Mouse (Mus musculus) midbrain, embryonic 11.5 days (tissue): Measurements from ENCODE around the gene Sema6d. TPM values are rescaled to one million over a fixed set of nuclear protein-coding genes. Genes with fewer than 3 reads are reported as not detected.

ENCODE experiments used
- ATAC-seq: fragments of 200-750 bp; cut with Nextera tagmentation; 2 replicates; pipeline ENCODE4 v1.8.0; 2017; ENCODE audit warnings: moderate TSS enrichment, moderate library complexity; ENCODE audit not compliant: low FRiP score
- DNase-seq: peaks from one replicate; pipeline ENCODE4 v3.0.0; 2015; ENCODE audit warnings: low spot score; ENCODE audit errors: missing footprints
- H3K27ac ChIP-seq: fragments of 300-500 bp; sonication (generic); 2 replicates; pipeline ENCODE4 v1.5.1; 2014; ENCODE audit warnings: low read depth, low read length
- H3K27me3 ChIP-seq: fragments of 300-500 bp; sonication (generic); 2 replicates; pipeline ENCODE4 v1.6.1; 2014; ENCODE audit warnings: mild to moderate bottlenecking, low read length, moderate library complexity, mixed read lengths; ENCODE audit not compliant: control insufficient read depth, insufficient read depth
- H3K36me3 ChIP-seq: fragments of 300-500 bp; sonication (generic); 2 replicates; pipeline ENCODE4 v1.6.1; 2014; ENCODE audit warnings: mild to moderate bottlenecking, low read length, moderate library complexity, mixed read lengths; ENCODE audit not compliant: control insufficient read depth, insufficient read depth
- H3K4me1 ChIP-seq: fragments of 300-500 bp; sonication (generic); 2 replicates; pipeline ENCODE4 v1.6.1; 2014; ENCODE audit warnings: low read length; ENCODE audit not compliant: control insufficient read depth, insufficient read depth
- H3K4me2 ChIP-seq: fragments of 300-500 bp; sonication (generic); 2 replicates; pipeline ENCODE4 v1.6.1; 2014; ENCODE audit warnings: mild to moderate bottlenecking, moderate library complexity
- H3K4me3 ChIP-seq: fragments of 300-500 bp; sonication (generic); 2 replicates; pipeline ENCODE4 v1.5.1; 2014; ENCODE audit warnings: low read depth, low read length
- H3K9ac ChIP-seq: fragments of 300-500 bp; sonication (generic); 2 replicates; pipeline ENCODE4 v1.6.1; 2014; ENCODE audit warnings: low read length
- H3K9me3 ChIP-seq: fragments of 300-500 bp; sonication (generic); 2 replicates; pipeline ENCODE4 v1.6.1; 2016; ENCODE audit warnings: low read length; ENCODE audit not compliant: control insufficient read depth
- WGBS: fragments of 180-500 bp; shearing (Covaris S2); extraction: QIAGEN DNeasy Blood & Tissue Kit; methylation state at CpG from one replicate; pipeline ENCODE4 v1.1.7; 2014; 5-methylcytosine and 5-hydroxymethylcytosine counted together
- polyA plus RNA-seq: library from polyadenylated mRNA; unstranded; fragments of >200 nt; fragmentation: Nextera tagmentation; extraction: Ambion mirVana; gene quantifications from 2 replicates; pipeline ENCODE4 v1.2.1, GENCODE M21; 2014

The Sema6d gene
- polyA plus RNA-seq, 1 experiment from 2014 or later: 11.1 TPM

DNA sequence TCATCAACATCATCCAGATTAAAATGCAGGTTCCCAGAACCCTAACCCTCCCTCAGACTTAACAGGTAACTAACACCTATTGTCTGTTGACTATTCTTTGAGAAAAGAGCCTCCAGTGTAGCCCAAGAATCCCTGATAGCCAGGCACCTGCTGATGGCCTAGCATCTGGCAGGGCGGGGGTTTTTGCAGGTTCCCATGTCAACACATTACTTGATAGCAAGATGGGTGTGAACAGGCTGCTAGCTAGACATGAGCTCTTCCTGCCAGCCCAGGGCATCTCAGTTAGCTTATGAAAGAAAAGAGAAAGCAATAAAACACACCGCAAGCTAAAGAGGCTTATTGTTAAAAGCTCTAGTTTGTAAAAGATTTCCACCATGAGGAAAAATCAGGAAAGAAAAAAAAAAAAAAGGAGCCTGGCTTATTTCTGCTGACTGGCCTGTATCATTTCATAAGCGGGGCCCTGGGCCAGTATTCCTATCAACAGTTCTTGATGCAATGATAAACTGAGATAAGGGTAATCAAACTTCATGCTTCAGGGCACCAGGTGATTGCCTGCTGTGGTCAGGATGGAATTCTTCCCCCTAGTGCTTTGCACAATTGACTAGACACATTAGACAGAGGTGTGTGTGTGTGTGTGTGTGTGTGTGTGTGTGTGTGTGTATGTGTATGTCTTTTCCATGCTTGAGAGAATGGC lies 528.9 kb downstream of the Sema6d start:
- no peak for ATAC-seq

DNA sequence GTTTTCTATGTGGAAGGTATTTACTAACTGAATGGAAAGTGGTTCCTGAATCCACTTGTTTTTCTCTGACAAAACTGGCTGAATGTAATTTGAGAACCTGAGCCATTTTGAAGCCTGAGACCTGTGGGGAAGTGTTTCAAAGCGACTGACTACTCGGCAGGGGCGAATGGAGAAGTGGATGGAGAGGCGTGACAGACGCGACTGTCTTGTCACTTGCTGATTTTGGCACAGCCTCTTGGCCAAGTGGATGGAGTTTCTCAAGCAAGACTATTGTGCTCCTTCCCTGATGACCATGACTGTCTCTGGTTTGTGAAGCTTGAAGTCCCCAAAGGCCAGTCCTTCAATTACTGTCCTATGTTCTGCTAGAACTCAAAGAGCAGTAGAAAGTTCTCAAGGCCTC lies 530.7 kb downstream of the Sema6d start:
- DNase-seq (no peak), ATAC-seq (no peak)
- H3K9ac ChIP-seq: no peak overlapping the region
- H3K36me3 ChIP-seq: no peaks in the 10 kb centered on the region
- H3K9me3 ChIP-seq: no peaks in the 10 kb centered on the region
- no peaks in the 10 kb centered on the region for H3K4me1 ChIP-seq
- H3K27ac ChIP-seq: no peak overlapping the region
- no peak overlapping the region for H3K4me2 ChIP-seq
- H3K4me3 ChIP-seq: no peak overlapping the region
- 68% methylated on average over 6 of the region's 6 CpGs for WGBS
- H3K27me3 ChIP-seq: no peaks in the 10 kb centered on the region

More for the DNA sequence above, 528.9 kb downstream of the Sema6d start:
- H3K9ac ChIP-seq: no peak overlapping the region
- H3K36me3 ChIP-seq: no peaks in the 10 kb centered on the region
- DNase-seq: no peak
- H3K4me2 ChIP-seq: no peak overlapping the region
- 92% methylated on average over 3 of the region's 3 CpGs for WGBS
- no peaks in the 10 kb centered on the region for H3K27me3 ChIP-seq
- no peak overlapping the region for H3K4me3 ChIP-seq
- H3K4me1 ChIP-seq: no peaks in the 10 kb centered on the region; the same call in 1 of the 2 replicates
- H3K27ac ChIP-seq: no peak overlapping the region
- no peaks in the 10 kb centered on the region for H3K9me3 ChIP-seq

DNA sequence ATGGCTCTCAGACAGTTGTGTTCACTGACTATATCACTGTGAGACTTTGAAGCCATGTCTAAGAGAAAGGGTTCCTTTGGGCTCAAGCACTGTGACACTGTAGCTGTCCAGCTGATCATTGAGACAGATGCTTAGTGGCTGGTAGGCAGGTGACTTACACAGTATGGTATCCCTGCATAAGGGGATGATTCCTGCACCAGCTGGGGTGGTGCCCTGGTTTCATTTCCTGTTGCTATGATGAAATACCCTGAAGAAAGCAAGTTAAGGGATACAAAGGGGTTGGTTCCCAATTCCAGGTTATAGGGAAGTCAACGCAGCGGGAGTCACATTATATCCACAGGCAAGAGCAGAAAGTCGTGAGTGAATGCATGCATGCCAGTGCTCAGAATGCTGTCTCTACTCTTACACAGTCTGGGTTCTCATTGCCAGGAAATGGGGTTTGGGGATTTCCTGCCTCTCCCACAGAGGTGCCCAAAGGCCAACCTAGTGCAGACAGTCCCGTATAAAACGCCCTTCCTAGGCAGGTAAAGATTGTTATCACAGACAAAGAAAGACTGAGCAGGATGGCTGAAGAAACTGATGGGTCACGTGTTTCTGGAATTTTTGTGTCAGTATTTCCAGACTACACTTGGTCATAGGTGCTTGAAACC lies 532.3 kb downstream of the Sema6d start:
- Histone ChIP-seq H3K36me3 (no peaks in the 10 kb centered on the region), H3K9ac (no peak overlapping the region), H3K9me3 (no peaks in the 10 kb centered on the region), H3K27me3 (no peaks in the 10 kb centered on the region), H3K4me1 (no peaks in the 10 kb centered on the region), H3K27ac (no peak overlapping the region), H3K4me2 (no peak overlapping the region), H3K4me3 (no peak overlapping the region)
- ATAC-seq (no peak), DNase-seq (no peak)
- WGBS: 86% methylated on average over 6 of the region's 6 CpGs

DNA sequence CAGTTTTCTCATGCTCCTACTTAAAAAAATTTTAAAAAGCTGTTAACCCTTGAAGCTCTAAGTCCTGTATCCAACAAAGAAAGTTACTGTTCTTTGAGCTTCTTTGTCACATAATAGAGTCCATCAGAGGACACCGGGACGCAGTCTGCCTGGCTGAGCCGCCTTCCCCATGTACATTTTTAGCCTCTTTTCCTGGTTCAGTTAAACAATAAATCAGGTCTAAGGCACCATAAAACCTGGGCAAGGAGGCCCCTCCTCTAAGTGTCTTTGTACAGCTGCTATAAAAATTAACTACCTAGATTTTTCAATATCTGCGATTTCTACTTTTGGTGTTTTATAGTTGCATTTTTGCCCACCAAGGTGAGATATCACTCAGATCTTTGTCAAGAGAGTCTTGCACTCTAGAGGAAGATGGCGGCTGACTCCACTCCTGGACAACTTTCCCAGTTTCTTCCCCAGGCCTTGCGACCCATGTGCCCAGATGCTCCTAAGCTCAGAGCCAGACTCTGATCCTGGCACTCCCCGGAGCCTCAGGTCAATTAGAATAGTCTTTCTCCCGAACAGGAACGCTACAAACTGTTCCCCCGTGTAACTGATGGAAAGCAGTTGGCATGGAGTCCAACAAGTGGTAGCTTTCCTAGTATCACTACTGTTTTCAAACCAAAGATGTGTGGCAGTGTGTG lies 534.6 kb downstream of the Sema6d start:
- ATAC-seq (no peak), DNase-seq (no peak)
- Histone ChIP-seq H3K27me3 (no peaks in the 10 kb centered on the region), H3K27ac (no peak overlapping the region), H3K9ac (no peak overlapping the region), H3K36me3 (no peaks in the 10 kb centered on the region), H3K4me1 (no peaks in the 10 kb centered on the region), H3K9me3 (no peaks in the 10 kb centered on the region), H3K4me2 (no peak overlapping the region), H3K4me3 (no peak overlapping the region)
- WGBS: 91% methylated on average over 10 of the region's 10 CpGs

DNA sequence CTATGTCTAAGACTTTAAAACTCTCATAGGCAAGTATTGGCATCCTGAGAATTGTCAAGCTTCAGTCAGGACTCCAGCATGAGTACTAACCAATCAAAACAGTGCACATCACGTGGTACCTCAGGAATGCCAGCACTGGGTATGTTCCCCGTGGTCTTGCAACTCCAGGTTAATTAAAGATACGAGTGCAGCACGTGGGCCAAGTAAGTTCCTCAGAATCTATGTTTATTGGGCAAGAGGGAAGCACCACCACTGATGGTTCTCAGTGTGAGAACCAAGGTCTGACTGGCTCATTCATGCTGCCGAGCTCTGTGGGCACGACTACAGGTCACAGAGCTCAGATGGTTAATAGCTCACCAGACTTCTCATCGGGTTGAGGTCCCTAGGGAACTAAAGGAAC lies 536.7 kb downstream of the Sema6d start:
- H3K36me3 ChIP-seq: no peaks in the 10 kb centered on the region
- H3K4me3 ChIP-seq: no peak overlapping the region
- no peak overlapping the region for H3K4me2 ChIP-seq
- DNase-seq (no peak), ATAC-seq (no peak)
- no peak overlapping the region for H3K9ac ChIP-seq
- H3K27ac ChIP-seq: no peak overlapping the region
- WGBS: 87% methylated on average over 7 of the region's 7 CpGs
- no peaks in the 10 kb centered on the region for H3K9me3 ChIP-seq
- no peaks in the 10 kb centered on the region for H3K27me3 ChIP-seq
- H3K4me1 ChIP-seq: no peaks in the 10 kb centered on the region

DNA sequence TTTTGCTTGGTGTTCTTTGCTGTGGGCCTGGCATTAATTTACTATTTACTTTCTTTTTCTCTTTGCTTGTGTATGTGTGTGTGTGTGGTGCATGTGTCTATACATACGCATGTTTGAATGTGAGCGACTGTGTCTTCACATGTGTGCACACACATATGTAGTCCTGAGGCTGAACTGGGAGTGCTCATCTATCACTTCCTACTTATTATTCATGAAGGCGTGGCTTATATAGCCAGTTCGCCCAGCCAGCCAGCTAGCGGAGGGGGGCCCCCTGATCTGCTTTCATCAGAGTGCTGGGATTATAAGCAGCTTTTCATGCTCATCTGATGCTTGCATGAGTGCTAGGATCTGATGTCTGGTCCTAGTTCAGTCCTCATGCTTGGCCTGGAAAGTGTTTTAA lies 537.9 kb downstream of the Sema6d start:
- DNase-seq (no peak), ATAC-seq (peak; percentile 75)
- no peaks in the 10 kb centered on the region for H3K27me3 ChIP-seq
- H3K4me1 ChIP-seq: no peaks in the 10 kb centered on the region
- no peak overlapping the region for H3K9ac ChIP-seq
- H3K4me3 ChIP-seq: no peak overlapping the region
- H3K36me3 ChIP-seq: no peaks in the 10 kb centered on the region
- no peak overlapping the region for H3K4me2 ChIP-seq
- H3K27ac ChIP-seq: no peak overlapping the region
- H3K9me3 ChIP-seq: no peaks in the 10 kb centered on the region
- WGBS: 66% methylated on average over 5 of the region's 5 CpGs

DNA sequence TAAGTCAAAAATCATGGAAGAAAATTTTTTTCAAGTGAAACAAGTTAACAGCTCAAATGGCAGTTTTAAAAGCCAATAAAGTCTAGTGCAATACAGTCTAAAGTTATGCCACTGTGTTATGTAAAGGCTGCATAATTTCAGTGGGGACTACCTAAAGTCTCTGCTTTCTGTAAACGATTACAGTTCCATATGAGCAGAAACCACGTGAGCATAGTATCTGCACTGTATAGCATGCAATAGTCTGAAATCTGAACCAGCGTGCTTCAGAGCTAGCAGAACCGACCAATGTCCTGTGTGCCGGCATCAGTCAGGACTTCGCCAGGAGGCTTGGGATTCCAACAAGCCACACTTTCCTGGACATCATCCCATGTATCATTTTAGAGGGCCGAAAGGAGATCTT lies 538.9 kb downstream of the Sema6d start:
- no peak for ATAC-seq
- no peak for DNase-seq
- H3K36me3 ChIP-seq: no peaks in the 10 kb centered on the region
- H3K4me3 ChIP-seq: no peak overlapping the region
- no peaks in the 10 kb centered on the region for H3K4me1 ChIP-seq
- no peak overlapping the region for H3K9ac ChIP-seq
- no peak overlapping the region for H3K4me2 ChIP-seq
- H3K9me3 ChIP-seq: no peaks in the 10 kb centered on the region
- 94% methylated on average over 7 of the region's 7 CpGs for WGBS
- no peak overlapping the region for H3K27ac ChIP-seq
- H3K27me3 ChIP-seq: no peaks in the 10 kb centered on the region

DNA sequence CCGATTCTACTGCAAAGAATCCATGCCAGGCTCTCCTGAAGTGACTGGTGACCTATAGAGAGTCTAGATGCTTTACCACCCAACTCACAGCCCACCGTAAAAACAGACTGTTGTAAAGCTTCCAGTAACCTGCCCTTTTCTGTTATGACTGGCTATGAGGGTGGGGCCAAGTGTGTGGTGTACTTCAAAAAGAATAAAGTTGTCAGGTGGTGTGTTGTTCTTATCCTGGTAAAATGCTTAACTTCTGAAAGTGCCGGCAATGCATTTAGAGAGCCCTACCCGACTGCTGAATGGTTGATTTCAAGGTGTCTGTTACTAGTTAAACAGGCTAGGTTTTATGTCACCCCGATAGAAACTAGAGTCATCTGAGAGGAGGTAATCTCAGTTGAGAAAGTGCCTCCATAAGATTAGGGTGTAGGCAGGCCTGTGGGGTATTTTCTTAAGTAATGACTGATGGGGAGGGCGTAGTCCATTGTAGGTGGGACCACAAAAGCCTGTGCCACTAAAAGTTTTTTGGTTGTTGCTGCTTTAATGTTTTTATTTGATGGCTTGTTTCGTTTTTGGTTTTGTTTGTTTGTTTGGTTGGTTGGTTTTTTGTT lies 544.7 kb downstream of the Sema6d start:
- ATAC-seq (no peak), DNase-seq (no peak)
- Histone ChIP-seq H3K4me1 (peaks cover 14% of the 10 kb centered on the region), H3K4me3 (no peak overlapping the region), H3K27ac (no peak overlapping the region), H3K27me3 (no peaks in the 10 kb centered on the region), H3K9me3 (no peaks in the 10 kb centered on the region), H3K36me3 (no peaks in the 10 kb centered on the region), H3K9ac (no peak overlapping the region), H3K4me2 (no peak overlapping the region)
- 85% methylated on average over 7 of the region's 7 CpGs for WGBS
